Mouse (Mus musculus): ENCODE results near the gene Nfe2l1.
"Not testable (repeated sequence)": the region's sequence is repeated elsewhere in the genome, so short reads cannot be mapped to it uniquely, and the experiment has no call there.

Gene Nfe2l1

DNA sequence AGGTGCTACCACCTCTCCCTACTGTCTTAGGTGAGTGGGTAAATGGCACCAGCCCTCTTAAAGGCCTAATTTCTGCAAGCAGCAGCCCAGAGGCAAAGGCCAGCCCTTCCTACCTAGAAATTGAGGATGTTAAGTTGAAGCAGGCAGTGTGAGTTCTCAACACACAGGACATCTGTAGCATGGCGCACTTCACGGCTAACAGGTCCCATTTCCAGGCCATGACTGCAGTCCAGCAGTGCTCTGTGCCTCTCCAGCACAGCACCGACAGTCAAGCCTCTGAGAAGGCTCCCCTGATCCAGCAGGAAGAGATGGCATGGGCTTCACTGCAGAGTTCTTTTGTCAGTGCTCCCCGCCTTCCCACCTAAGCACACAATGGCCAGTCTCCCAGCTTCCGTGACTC is 12.8 kb downstream of the Nfe2l1 start:
- no peak for DNase-seq

DNA sequence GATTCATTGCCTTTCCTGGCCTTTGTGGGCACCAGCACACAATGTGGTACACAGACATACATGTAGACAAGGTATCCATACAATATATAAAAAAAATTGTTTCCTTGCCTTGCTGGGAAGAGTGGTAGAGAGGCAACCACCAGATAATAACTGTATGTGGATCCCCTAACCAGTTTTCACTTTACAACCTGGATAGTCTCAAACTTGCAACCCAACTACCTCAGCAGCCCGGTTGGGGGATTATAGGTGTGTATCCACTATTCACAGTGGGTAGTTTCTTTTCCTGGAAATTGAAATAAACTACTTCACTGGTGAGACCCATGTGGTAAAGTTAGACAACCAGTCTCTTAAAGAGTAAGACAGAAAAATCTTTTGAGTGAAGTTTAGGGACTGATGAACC is 13.3 kb downstream of the Nfe2l1 start:
- no peak for DNase-seq

DNA sequence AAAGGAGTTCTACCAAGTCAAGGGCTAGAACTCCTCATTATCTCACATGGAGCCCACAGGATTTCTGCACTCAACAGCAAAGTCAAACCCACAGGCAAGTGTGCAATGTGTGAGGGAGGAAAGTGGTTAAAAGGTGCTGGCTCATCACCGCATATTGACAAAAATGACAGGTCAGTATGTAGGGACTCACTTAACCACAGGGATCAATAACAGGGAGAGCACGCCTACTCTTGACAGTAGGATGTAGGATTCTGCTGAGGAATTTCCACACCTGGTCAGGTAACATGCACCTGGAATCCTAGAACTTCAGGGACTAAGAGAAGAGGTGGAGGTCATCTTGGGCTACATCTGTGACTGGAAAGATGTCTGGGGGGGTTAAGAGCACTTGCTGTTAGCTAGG is 13.9 kb downstream of the Nfe2l1 start:
- no peak for DNase-seq

DNA sequence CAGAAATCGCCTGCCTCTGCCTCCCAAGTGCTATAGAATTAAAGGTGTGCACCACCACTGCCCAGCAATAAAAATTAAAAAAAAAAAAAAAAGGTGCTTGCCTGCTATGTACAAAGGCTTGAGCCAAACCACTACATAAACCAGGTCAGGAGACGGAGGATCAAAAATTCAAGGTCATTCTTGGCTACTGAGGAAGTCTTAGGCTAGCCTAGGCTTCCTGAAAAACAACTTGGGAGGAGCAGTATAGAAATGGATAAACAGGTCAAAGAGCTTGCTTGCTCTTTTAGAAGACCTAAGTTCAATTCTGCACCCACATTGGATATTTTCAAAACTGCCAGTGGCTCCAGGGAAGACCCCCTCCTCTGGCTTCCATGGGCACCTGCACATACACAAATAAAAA is 15.3 kb downstream of the Nfe2l1 start:
- DNase-seq = no peak

DNA sequence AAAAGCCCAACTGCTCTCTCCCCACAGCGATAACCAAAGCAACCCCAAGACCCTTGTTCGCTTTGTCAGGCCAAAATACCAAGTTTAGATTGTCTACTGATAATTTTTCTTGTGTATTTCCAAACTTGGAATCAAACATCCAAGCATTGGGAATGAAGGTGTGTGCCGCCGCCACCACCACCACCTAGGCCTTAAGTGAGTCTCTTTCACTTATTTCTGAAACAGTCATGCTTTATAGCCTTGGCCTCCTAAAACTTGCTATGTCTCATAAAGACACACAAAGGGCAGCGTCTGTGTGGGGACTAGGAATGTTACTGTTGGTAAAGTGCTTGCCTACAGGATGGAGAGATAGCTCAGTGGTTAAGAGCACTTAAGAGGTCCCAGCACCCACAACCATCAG is 15.8 kb downstream of the Nfe2l1 start:
- no peak for DNase-seq

DNA sequence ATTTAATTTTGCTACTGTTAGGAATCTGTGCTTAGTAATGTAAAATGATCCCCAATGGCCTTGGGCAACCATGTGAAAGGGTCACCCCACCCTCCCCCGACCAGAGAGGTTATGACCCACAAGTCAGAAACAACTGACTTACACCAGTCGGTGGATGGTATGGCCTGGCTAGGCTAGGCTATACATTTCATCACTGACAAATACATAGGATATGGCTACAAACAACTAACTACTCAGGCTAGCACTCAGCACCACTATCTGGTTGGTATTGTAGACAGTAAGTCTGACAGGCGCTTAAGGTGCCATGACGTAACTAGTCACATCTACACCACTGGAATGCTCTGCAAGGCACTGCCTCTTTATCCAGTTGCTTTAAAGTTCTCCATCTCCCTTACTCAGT is 16.3 kb downstream of the Nfe2l1 start:
- DNase-seq = no peak

DNA sequence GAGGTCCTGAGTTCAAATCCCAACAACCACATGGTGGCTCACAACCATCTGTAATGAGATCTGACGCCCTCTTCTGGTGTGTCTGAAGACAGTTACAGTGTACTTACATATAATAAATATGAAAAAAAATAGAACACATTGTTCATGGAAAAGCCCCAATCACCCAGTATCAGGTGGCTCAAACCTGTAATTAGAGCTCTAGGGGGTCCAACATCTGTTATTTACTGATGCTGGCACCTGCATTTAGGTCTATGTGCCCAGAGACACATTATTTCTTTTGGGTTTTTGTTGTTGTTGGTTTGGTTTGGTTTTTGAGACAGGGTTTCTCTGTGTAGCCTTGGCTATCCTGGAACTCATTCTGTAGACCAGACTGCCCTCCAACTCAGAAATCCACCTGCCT is 18.6 kb downstream of the Nfe2l1 start:
- not testable (repeated sequence) for DNase-seq

DNA sequence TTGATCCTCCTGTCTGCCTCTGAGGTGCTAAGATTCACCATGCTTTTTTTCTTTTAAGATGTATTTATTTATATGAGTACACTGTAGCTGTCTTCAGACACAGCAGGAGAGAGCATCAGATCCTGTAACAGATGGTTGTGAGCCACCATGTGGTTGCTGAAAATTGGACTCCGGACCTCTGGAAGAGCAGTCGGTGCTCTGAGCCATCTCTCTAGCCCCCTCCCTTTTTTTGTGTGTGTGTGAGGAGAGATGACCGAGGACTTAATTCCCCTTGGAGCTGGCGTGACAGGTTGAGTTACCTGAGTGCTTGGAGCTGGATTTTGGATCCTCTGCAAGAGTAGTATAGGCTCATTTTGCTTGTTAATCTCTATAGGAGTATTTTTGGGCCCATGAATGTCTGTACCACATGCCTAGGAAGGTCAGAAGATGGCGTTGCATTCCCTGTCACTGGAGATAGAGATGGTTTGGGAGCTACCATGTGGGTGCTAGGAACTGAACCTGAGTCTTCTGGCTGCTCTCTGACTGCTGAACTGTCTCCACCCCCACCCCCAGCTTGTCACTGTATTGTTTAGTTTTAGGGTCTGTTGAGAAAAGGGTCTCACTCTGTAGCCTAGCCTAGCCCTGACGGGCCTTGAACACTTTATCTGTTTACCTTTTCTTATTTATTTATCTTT is 20.1 kb downstream of the Nfe2l1 start:
- DNase-seq = no peak

DNA sequence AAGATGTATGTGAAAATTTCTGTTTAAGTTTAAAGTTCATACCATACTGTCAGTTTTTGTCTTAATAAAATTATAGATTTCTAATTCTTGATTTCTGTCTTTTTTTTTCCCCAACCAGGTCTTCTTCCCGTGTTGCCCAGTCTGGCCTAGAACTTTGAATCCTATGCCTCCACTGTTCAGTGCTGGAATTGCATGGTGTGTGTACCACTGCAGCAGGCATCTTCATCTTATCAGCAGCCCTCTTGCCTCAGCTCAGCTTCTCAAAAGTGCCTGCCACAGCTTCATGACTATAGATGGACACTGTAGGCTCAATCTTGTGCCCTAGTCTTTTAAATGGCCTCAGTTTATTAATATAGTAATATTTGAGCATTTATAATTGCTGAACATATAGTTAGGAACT is 21.7 kb downstream of the Nfe2l1 start:
- peak; percentile 31 for DNase-seq

DNA sequence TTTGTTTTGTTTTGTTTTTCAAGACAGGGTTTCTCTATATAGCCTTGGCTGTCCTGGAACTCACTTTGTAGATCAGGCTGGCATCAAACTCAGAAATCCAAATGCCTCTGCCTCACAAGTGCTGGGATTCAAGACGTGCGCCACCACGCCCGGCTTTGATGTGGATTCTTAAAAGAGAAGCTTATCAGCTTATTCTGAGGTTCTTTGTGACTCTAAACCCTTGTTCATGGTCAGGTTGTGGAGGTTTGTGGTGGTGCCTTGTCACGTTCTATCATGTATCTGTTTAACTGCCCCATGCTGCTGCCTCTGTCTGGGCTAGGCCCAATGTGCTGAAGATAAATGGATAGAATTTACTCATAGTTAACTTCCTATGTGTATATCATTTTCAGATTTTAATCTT is 24.2 kb downstream of the Nfe2l1 start:
- DNase-seq = no peak

DNA sequence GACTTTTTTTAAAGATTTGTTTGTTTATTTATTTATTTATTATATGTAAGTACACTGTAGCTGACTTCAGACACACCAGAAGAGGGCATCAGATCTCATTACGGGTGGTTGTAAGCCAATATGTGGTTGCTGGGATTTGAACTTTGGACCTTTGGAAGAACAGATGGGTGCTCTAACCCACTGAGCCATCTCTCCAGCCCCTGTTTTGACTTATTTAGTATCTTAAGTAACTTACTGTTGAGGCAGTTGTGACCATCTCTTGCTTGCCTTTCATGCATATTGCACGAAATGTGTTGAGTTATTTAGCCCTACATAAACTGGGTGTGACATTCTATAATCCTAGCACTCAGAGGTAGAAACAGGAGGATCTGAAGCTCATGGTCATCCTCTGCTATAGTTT is 30.3 kb downstream of the Nfe2l1 start:
- DNase-seq = no peak

DNA sequence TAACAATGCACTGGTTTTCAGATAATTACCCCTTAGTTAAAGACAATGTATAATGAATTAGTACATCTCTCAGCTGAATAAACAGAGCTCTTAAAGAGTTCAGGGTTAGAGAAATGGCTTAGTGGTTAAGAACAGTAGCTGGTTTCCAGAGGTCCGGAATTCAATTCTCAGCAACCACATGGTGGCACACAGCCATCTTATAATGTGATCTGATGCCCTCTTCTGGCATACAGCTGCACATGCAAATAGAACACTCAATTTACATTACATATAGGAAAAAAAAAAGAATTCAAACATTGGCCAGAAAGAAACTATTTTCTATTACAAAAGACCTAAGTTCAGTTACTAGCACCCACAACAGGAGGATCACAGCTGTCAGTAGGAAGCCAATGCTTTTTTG is 33.2 kb downstream of the Nfe2l1 start:
- peak; percentile 26 for DNase-seq

DNA sequence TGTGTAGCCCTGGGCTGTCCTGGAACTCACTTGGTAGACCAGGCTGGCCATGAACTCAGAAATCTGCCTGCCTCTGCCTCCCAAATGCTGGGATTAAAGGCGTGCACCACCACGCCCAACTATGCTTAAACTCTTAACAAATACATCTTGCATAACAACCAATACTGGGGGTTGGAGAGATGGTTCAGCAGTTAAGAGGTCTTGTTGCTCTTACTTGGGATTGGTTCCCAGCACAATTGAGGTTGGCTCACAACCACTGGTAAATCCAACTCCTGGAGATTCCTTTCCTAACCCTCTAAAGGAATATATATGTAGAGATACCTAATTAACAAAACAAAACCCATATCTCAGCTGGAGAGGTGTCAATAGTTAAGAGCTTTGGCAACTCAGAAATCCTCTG is 33.7 kb downstream of the Nfe2l1 start:
- DNase-seq = no peak

DNA sequence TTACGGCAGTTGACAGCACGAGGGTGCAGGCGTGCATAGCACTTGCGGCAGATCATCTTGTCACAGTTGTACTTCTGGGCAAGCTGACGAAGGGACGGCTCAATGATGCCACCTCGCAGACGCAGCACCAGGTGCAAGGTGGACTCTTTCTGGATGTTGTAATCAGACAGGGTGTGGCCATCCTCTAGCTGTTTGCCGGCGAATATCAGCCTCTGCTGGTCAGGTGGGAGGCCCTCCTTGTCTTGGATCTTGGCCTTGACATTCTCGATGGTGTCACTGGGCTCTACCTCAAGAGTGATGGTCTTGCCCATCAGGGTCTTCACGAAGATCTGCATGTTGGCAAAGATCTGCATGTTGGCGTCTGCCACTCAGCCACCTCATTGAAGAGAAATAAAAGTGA is 34.3 kb downstream of the Nfe2l1 start:
- DNase-seq = no peak

DNA sequence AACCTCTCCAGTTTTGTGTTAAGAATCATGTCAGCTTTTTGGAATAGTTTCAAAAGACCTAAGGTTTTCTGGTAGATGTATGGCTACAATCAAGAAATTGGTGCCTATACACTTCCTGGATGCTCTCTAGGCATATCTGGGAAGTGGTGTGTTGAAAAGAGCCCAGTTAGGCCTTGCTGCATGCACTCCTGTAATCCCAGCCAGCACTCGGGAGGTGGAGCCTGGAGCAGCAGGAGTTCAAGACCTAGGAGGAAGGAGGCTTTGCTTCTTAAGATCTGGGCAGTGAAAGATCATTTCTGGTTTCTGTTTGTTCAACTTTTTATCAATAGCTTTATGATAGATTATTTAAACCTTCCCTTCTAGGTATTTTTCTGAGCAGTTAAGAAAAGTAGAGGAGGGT is 39.1 kb downstream of the Nfe2l1 start:
- no peak for DNase-seq

DNA sequence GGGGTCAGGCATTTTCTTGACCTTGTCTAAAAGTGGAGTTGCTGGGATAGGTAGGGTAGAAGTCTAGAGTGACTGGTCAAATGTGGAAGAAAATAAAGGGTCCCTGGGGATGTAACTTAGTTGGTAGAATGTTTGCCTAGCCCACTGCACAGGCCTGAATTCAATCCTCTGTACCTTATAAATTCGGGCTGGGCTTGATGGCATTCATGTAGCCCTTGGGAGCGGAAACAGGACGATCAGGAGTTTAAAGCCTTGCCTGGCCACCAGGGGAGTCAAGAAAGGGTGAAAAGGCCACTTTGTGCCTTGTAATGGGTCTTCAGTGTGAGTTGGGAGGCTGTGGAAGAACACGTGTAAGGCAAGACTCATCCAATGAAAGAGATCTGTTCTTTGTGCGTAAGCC is 39.8 kb downstream of the Nfe2l1 start:
- DNase-seq = no peak

DNA sequence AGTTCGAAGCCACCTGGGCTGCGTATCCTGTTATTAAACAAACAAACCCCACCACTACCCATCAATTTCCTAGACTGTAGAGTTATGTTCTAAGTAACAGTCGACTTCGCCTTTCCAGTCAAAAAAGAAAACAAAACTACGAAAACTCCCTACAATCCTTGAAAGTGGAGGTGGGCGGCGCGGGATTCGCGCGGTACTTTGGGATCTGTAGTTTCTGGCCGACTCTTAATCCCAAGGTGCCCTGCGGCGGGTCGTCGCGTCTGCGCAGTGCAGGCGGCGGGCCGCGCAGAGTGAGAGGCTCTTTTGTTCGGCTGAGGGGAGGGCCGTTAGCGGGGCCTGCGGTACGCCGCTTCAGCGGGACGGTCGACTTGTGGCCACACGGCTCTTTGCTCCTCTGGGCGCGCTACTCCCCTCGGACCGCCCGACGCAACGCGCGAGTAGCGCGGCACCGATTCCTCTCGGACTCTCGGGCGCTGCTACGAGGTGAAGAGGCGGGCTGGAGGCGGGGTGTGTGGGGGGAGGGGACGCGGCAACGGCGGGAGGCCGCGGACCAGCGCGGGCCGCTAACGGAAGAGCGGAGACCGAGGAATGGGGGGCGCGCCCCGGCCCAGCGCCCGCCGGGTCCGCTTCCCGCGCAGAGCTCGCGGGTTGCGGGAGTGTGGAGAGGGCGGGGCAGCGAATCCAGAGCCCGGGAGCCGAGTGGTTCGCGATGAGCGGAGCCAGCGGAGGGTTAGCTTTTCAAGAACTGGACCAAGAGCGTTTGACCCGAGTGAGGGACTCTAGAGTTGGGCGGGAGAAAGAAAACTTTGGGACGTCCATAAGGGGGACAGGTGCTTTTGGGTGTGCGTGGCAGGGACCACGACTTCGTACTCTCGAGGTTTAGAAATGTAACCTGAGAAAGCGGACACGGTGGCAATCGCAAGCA is 40.6 kb downstream of the Nfe2l1 start, which contains the start of gene Cbx1:
Gene Cbx1 (plus strand): TSS at position 257 of the 925 bp plus-strand sequence.
- DNase-seq = peak; percentile 95

DNA sequence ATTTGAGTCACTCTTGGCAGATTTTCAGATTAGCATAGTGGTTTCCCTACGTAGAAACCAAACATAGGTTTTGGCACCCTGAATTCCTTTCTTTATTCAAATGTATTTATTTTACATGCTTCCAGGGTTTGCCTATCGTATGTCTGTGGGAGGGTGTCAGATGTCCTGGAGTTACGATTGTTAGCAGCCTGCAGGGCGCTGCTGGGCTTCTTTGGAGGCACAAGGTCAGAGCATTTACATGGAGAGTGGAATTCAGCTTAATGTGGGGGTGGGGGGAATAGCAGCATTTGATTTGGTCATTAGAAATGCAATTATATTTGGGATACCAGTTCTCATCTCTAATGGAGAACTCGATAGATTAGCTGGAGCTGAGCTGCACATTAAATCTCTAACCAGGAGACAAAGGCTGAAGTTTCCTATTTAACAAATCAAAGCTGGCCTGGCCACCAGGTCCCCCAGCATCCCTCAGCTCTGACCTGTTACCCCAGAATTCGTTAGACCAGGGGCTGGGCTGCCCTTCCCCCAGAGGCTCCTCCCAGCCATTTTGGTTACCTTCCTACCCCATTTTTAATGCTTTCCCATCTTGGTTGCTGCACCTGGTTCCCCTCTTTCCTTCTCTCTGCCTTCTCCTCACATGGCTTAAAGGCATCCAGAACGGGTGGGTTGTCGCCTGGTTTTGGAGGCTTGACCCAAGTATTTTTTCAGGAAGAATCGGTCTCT is 42.9 kb downstream of the Nfe2l1 start:
- no peak for DNase-seq

DNA sequence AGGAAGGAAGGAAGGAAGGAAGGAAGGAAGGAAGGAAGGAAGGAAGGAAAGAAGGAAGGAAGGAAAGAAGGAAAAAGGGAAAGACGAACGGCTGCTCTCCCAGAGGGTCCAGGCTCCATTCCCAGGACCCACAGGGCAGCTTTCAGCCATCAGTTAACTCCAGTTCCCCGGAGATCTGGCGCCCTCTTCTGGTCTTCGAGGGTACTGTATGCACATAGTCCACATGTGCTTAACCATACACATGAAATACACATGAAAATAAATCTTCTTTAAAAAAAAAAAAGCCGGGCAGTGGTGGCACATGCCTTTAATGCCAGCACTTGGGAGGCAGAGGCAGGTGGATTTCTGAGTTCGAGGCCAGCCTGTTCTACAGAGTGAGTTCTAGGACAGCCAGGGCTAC is 44.9 kb downstream of the Nfe2l1 start:
- DNase-seq = peak; percentile 84

DNA sequence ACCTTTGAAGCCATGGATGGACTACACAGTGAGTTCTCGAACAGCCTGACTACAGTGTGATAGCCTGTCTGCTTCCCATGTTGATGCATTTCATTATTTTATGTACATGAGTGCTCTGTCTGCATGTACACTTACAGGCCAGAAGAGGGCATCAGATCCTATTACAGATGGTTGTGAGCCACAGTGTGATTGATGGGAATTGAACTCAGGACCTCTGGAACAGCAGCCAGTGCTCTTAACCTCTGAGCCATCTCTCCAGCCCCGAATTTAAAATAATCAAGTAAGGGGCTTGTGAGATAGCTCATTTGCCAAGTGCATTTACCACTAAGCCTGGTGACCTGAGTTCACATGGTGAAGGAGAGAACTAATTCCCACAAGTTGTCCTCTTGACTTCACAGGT is 48.3 kb downstream of the Nfe2l1 start:
- peak; percentile 34 for DNase-seq

DNA sequence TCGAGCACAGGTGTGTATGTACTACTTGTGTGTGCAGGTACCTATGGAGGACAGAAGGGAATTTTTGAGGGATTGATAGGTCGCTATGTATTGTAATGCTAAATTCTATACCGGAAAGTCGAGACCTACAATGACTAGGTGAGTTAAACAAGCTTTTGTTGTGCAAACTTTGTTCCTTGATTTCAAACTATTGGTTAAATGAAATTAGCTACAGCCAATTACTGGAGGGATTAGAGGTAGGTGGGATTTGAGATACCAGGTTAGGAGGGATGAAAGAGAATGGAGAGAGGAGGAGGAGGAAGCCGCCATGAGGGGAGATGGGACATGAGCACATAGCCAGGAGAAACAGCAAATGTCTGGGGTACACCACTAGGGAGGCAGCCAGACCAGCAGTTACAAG is 49.5 kb downstream of the Nfe2l1 start:
- DNase-seq = no peak

DNA sequence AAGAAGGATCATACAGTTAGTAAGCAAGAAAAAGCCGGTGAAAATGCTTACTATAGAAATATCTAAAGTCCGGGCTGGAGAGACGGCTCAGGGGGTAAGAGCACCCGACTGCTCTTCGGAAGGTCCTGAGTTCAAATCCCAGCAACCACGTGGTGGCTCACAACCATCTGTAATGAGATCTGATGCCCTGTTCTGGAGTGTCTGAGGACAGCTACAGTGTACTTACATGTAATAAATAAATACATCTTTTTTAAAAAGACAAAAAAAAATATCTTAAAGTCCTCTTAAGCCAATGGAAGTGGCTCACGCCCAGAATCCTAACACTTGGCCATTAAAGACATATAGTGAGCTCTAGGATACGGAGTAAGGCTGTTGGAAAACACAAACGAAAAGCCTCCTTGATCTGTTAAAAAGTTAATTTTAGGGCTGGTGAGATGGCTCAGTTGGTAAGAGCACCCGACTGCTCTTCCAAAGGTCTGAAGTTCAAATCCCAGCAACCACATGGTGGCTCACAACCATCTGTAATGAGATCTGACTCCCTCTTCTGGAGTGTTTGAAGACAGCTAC is 51.6 kb downstream of the Nfe2l1 start:
- DNase-seq = not testable (repeated sequence)

Measured in retina, postnatal 1 day (tissue).